ENCODE assay signal across 22 mouse cellular contexts in genomic region chr17:12094016-12094415, GRCm38 (mm10).
"Had no signal": no experiment of that assay in that cellular context is flagged by ENCODE, and none has a peak within 500 bp of the region (broad histone marks: within the 10 kb centered on the region; RNA-seq: fewer than 3 reads in every experiment).

No protein-coding gene starts in this region.

- H3K9ac ChIP-seq: limb, embryonic 12.5 days; limb, embryonic 15.5 days; liver, embryonic 14.5 days; liver, postnatal 0 days; lung, embryonic 14.5 days; midbrain, embryonic 12.5 days; midbrain, embryonic 15.5 days; neural tube, embryonic 13.5 days had no signal

- ATAC-seq: liver, postnatal 0 days; midbrain, embryonic 15.5 days had no signal

- H3K27me3 ChIP-seq: limb, embryonic 12.5 days; limb, embryonic 15.5 days; midbrain, embryonic 15.5 days; neural tube, embryonic 13.5 days had no signal

- H3K4me1 ChIP-seq: limb, embryonic 12.5 days; limb, embryonic 15.5 days had no signal

- H3K4me3 ChIP-seq: limb, embryonic 12.5 days; limb, embryonic 15.5 days; midbrain, embryonic 12.5 days; midbrain, embryonic 15.5 days; myocyte; neural tube, embryonic 13.5 days had no signal

- H3K36me3 ChIP-seq: limb, embryonic 12.5 days; limb, embryonic 15.5 days; midbrain, embryonic 12.5 days; midbrain, embryonic 15.5 days; neural tube, embryonic 13.5 days had no signal

- DNase-seq: kidney, adult 18-20 months; kidney, adult 9 months; kidney, postnatal 14 days; kidney, postnatal 4 days; left cerebral cortex, postnatal 4 days; liver, postnatal 0 days; lung, embryonic 14.5 days; lung, postnatal 10 days; lung, postnatal 36 days; retina, postnatal 1 day; right cerebral cortex, postnatal 25 days; spleen, adult 18-20 months; thymus, adult 18-20 months; thymus, postnatal 36 days had no signal

- H3K9me3 ChIP-seq: limb, embryonic 12.5 days; limb, embryonic 15.5 days; midbrain, embryonic 12.5 days; midbrain, embryonic 15.5 days; neural tube, embryonic 13.5 days had no signal

- H3K4me2 ChIP-seq: limb, embryonic 12.5 days; limb, embryonic 15.5 days; liver, embryonic 11.5 days; lung, embryonic 14.5 days; midbrain, embryonic 12.5 days; midbrain, embryonic 15.5 days; neural tube, embryonic 13.5 days had no signal

- H3K27ac ChIP-seq: limb, embryonic 12.5 days; limb, embryonic 15.5 days; liver, embryonic 14.5 days; midbrain, embryonic 12.5 days; midbrain, embryonic 15.5 days; neural tube, embryonic 13.5 days had no signal
